Mouse (Mus musculus) neural tube, embryonic 11.5 days (tissue): ENCODE measurements around the gene Chst15. TPM values are rescaled to one million over a fixed set of nuclear protein-coding genes. Genes with fewer than 3 reads are reported as not detected.

ENCODE experiments used
- ATAC-seq: fragments of 200-750 bp; cut with Nextera tagmentation; 2 replicates; pipeline ENCODE4 v1.8.0; 2017; ENCODE audit warnings: moderate number of reproducible peaks, mild to moderate bottlenecking, moderate TSS enrichment, moderate library complexity; ENCODE audit not compliant: insufficient read depth, low FRiP score, low TSS enrichment
- DNase-seq: peaks from one replicate; pipeline ENCODE4 v3.0.0-alpha.2; 2015; ENCODE audit warnings: low spot score
- H3K27ac ChIP-seq: fragments of 300-500 bp; sonication (generic); 2 replicates; pipeline ENCODE4 v1.5.1; 2014; ENCODE audit warnings: low read depth, mild to moderate bottlenecking, low read length
- H3K27me3 ChIP-seq: fragments of 300-500 bp; sonication (generic); 2 replicates; pipeline ENCODE4 v1.6.1; 2014; ENCODE audit warnings: mild to moderate bottlenecking, low read length, mixed read lengths; ENCODE audit not compliant: control insufficient read depth, insufficient read depth
- H3K36me3 ChIP-seq: fragments of 300-500 bp; sonication (generic); 2 replicates; pipeline ENCODE4 v1.6.1; 2014; ENCODE audit warnings: mild to moderate bottlenecking, low read length, moderate library complexity, mixed read lengths; ENCODE audit not compliant: control insufficient read depth, insufficient read depth
- H3K4me1 ChIP-seq: fragments of 300-500 bp; sonication (generic); 2 replicates; pipeline ENCODE4 v1.6.1; 2014; ENCODE audit warnings: low read length, mixed read lengths; ENCODE audit not compliant: control insufficient read depth, insufficient read depth
- H3K4me2 ChIP-seq: fragments of 300-500 bp; sonication (generic); 2 replicates; pipeline ENCODE4 v1.6.1; 2014; ENCODE audit warnings: low read depth, mild to moderate bottlenecking, moderate library complexity
- H3K4me3 ChIP-seq: fragments of 300-500 bp; sonication (generic); 2 replicates; pipeline ENCODE4 v1.5.1; 2014; ENCODE audit warnings: low read depth, low read length
- H3K9ac ChIP-seq: fragments of 300-500 bp; sonication (generic); 2 replicates; pipeline ENCODE4 v1.6.1; 2014; ENCODE audit warnings: mild to moderate bottlenecking, low read length
- H3K9me3 ChIP-seq: fragments of 300-500 bp; sonication (generic); 2 replicates; pipeline ENCODE4 v1.6.1; 2016; ENCODE audit warnings: low read length; ENCODE audit not compliant: control insufficient read depth
- WGBS: fragments of 180-500 bp; shearing (Covaris S2); extraction: QIAGEN DNeasy Blood & Tissue Kit; methylation state at CpG from one replicate; pipeline ENCODE4 v1.1.7; 2014; 5-methylcytosine and 5-hydroxymethylcytosine counted together
- polyA plus RNA-seq: library from polyadenylated mRNA; unstranded; fragments of >200 nt; fragmentation: Nextera tagmentation; extraction: Ambion mirVana; gene quantifications from 2 replicates; pipeline ENCODE4 v1.2.1, GENCODE M21; 2014

Chst15 gene
- polyA plus RNA-seq, 1 experiment from 2014 or later: 31.3 TPM

GRCm38 (mm10) chr7:132330179-132330578 is 13.2 kb upstream of the Chst15 start:
- no peak overlapping the region for H3K9ac ChIP-seq
- ATAC-seq: no peak
- no peaks in the 10 kb centered on the region for H3K27me3 ChIP-seq
- H3K4me1 ChIP-seq: 0 out of 2 replicates have a peak, but pooled peaks cover 9% of the 10 kb centered on the region
- no peak overlapping the region for H3K4me2 ChIP-seq
- H3K4me3 ChIP-seq: no peak overlapping the region
- H3K9me3 ChIP-seq: no peaks in the 10 kb centered on the region
- no peaks in the 10 kb centered on the region for H3K36me3 ChIP-seq
- DNase-seq: no peak
- WGBS: 16% methylated on average over 1 of the region's 1 CpGs
- no peak overlapping the region for H3K27ac ChIP-seq

DNA sequence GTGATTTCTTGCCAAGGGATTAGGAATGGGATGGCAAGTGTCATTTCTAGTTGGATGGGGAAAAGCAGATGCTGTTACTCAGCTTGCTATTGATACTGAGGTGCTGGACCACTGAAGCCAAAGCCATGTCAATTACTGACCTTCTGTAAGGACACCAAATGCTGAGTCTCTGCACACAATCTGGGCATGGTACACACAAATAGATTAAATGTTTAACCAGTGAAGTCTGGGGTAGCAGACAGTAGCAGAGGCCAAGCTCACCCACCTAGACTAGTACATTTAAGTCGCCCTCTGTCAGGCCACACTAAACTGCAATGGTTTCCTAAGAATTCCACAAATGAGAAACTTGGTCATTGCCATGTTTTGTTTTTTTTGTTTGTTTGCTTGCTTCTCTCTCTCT is 11.6 kb upstream of the Chst15 start:
- H3K36me3 ChIP-seq: no peaks in the 10 kb centered on the region
- no peak overlapping the region for H3K9ac ChIP-seq
- H3K4me2 ChIP-seq: no peak overlapping the region
- ATAC-seq (no peak), DNase-seq (no peak)
- WGBS: 90% methylated on average over 1 of the region's 1 CpGs
- no peaks in the 10 kb centered on the region for H3K9me3 ChIP-seq
- H3K27ac ChIP-seq: no peak overlapping the region
- H3K4me3 ChIP-seq: no peak overlapping the region
- H3K27me3 ChIP-seq: no peaks in the 10 kb centered on the region
- 0 out of 2 replicates have a peak, but pooled peaks cover 9% of the 10 kb centered on the region for H3K4me1 ChIP-seq

GRCm38 (mm10) chr7:132325549-132326331 is 8.7 kb upstream of the Chst15 start:
- no peak for ATAC-seq
- DNase-seq: no peak
- Histone ChIP-seq H3K4me2 (no peak overlapping the region), H3K36me3 (no peaks in the 10 kb centered on the region), H3K27ac (no peak overlapping the region), H3K9me3 (no peaks in the 10 kb centered on the region), H3K9ac (no peak overlapping the region), H3K27me3 (no peaks in the 10 kb centered on the region), H3K4me1 (0 out of 2 replicates have a peak, but pooled peaks cover under 1% of the 10 kb centered on the region), H3K4me3 (no peak overlapping the region)
- 80% methylated on average over 5 of the region's 5 CpGs for WGBS

DNA sequence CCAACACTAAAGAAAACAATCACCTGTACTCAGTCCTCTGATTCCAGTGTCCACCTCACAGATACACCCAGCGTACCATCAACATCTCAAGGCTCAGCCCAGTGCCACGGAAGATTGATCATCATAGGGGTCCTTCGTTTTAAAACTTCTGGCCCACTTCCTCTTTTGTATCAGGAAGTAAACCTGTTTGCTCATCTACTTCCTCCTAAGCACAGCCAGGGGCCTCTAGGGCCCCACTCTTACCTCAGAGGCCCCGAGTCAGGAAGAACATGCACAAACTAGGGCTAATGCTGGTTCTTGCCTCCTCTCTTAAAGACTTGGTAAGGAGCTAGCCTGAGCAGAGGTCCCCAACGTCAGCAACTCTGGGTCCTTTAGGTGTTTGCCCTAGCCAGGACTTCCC is 6.4 kb upstream of the Chst15 start:
- no peak for ATAC-seq
- WGBS: 79% methylated on average over 5 of the region's 5 CpGs

DNA sequence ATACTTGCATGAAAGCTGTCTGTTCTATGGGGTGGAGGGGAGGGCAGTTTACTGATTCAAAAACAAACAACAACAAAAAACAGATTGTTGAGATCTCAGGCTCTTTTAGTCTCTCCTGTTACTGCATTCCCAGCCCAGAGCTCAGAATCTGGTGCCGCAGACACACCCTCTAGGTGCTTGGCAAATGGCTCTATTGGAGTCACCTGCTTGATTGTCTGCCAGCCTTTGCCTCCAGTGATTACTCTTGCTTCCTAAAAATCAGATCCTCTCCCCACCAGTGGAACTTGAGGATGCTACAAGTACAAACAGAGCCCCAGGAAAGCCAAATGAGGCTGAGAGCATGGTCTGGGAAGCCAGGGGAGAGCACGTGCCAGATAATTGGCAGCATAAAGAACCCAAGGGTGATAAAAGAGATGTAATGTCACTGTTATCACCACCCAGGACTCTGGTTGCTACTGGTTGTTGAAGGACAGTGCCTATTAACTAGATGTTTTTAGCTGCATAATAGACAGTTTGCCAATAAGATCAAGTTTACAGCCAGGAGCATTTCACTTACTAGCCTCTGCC is 4.4 kb upstream of the Chst15 start:
- no peak overlapping the region for H3K4me2 ChIP-seq
- H3K27me3 ChIP-seq: no peaks in the 10 kb centered on the region
- no peak overlapping the region for H3K4me3 ChIP-seq
- H3K9me3 ChIP-seq: no peaks in the 10 kb centered on the region
- H3K4me1 ChIP-seq: peaks cover 9% of the 10 kb centered on the region
- 65% methylated on average over 2 of the region's 2 CpGs for WGBS
- ATAC-seq (no peak), DNase-seq (no peak)
- no peak overlapping the region for H3K9ac ChIP-seq
- no peaks in the 10 kb centered on the region for H3K36me3 ChIP-seq
- no peak overlapping the region for H3K27ac ChIP-seq

More for the DNA sequence above, 6.4 kb upstream of the Chst15 start:
- Histone ChIP-seq H3K4me1 (no peaks in the 10 kb centered on the region; the same call in 1 of the 2 replicates), H3K27ac (no peak overlapping the region), H3K9ac (no peak overlapping the region), H3K27me3 (no peaks in the 10 kb centered on the region), H3K36me3 (no peaks in the 10 kb centered on the region), H3K4me2 (no peak overlapping the region), H3K4me3 (no peak overlapping the region), H3K9me3 (no peaks in the 10 kb centered on the region)
- DNase-seq: no peak

- DNase-seq: peak; percentile 80
- H3K4me1 ChIP-seq: peaks cover 22% of the 10 kb centered on the region
- H3K9me3 ChIP-seq: no peaks in the 10 kb centered on the region
- peak overlapping the region; percentile 94 for H3K27ac ChIP-seq
- H3K4me3 ChIP-seq: peak overlapping the region; percentile 90
- peak overlapping the region; percentile 91 for H3K9ac ChIP-seq
- ATAC-seq: peak; percentile 67
- no peaks in the 10 kb centered on the region for H3K27me3 ChIP-seq
- peak overlapping the region; percentile 93 for H3K4me2 ChIP-seq
- H3K36me3 ChIP-seq: no peaks in the 10 kb centered on the region
- under 1% methylated on average over 79 of the region's 79 CpGs for WGBS
These were observed 660 bp downstream of the Chst15 start for GRCm38 (mm10) chr7:132316101-132317035.

DNA sequence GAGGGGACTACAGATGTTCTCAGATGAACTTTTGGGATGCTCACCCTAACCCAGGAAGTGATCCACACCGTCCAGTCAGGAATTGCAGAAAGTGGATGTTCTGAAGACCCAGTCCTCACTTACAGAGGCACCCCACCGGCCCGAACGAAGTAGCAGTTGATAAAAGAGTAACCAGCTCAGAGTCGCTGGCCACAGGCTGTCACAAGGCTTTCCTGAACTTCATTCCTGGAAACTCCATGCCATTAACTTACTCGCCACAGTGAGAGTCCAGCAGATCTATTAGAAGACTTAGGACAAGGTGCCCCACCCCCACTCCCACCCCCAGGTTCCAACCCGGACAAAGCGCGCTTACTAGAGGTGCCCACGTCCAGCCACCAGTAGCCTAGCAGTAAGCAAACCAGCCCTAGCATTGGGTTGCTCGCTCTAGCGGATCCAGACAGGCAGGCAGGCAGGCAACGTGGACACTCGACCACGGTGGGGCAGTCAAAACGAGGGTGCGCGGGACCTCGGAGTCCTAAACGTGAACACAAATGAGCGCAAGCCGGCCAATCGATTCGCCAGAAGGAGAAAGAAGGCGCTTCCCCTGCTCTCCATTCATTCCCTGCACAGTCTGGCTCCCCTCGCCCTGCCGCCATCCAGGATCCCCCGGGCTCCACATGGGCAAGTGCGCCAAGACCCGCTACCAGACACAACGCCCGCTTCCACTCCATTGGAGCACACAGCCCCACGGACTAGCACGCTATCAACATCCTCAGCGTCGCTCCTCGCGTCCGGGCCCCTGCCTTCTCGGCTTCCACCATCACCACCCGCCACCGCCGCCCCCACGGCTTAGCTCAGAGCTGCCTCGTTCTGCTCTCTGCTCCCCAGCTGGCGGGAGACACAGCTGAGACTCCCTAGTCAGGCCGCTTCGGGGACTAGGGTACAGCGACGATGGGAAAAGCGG is 1.6 kb downstream of the Chst15 start:
- Histone ChIP-seq H3K4me3 (peak overlapping the region; percentile 90), H3K4me1 (peaks cover 22% of the 10 kb centered on the region)
- WGBS: 1% methylated on average over 45 of the region's 51 CpGs

DNA sequence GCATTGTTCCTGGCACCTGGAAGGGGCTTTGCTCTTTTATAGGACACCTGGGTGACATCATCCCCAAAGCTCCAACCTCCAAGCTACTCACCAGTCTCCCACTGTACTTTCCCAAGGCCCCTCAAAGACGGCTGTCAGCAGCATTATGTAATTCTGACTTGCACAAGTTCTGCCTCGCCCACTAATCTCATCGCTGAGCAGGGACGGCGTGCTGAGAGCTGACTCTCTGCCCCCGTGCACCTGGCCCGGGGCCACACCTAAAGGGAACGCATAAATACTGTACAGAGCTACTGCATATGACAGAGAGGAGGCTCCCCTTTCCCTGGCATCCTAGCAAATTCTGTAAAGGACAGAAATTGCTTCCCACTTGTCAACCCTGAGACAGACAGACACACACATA is 4.6 kb downstream of the Chst15 start:
- Histone ChIP-seq H3K4me3 (no peak overlapping the region), H3K9me3 (no peaks in the 10 kb centered on the region), H3K4me1 (peaks cover 13% of the 10 kb centered on the region), H3K9ac (no peak overlapping the region), H3K4me2 (no peak overlapping the region), H3K27ac (no peak overlapping the region), H3K27me3 (no peaks in the 10 kb centered on the region), H3K36me3 (no peaks in the 10 kb centered on the region)
- DNase-seq (no peak), ATAC-seq (no peak)
- WGBS: 86% methylated on average over 8 of the region's 8 CpGs

More for the DNA sequence above, 1.6 kb downstream of the Chst15 start:
- peak overlapping the region; percentile 91 for H3K9ac ChIP-seq
- peak overlapping the region; percentile 94 for H3K27ac ChIP-seq
- H3K27me3 ChIP-seq: no peaks in the 10 kb centered on the region
- peak; percentile 64 for ATAC-seq
- no peaks in the 10 kb centered on the region for H3K9me3 ChIP-seq
- peak overlapping the region; percentile 93 for H3K4me2 ChIP-seq
- H3K36me3 ChIP-seq: no peaks in the 10 kb centered on the region
- DNase-seq: peak; percentile 90
